Mouse (Mus musculus): ENCODE data around the gene Tsc22d3. TPM values are rescaled to one million over a fixed set of nuclear protein-coding genes. Genes with fewer than 3 reads are reported as not detected.
A peak's percentile ranks its signal among the peaks of the same experiment; 100 is the strongest.
"Not testable (repeated sequence)": the region's sequence is repeated elsewhere in the genome, so short reads cannot be mapped to it uniquely, and the experiment has no call there.

Gene Tsc22d3
- polyA plus RNA-seq, 1 experiment: 38.4 TPM

GRCm38 (mm10) chrX:140505497-140506238, 94.8 kb downstream of the Tsc22d3 start:
- H3K27ac ChIP-seq (replicated peaks; ENCODE audit: low read depth, low read length): peak overlapping the region; percentile 82
- no peak overlapping the region for H3K4me3 ChIP-seq (ENCODE audit: insufficient read depth, low read depth, low read length)
- H3K4me1 ChIP-seq (ENCODE audit: control insufficient read depth, insufficient read depth, insufficient read length, low read length): peaks cover 12% of the 10 kb centered on the region

- Histone ChIP-seq H3K4me3 (ENCODE audit: insufficient read depth, low read depth, low read length) (no peak overlapping the region), H3K27ac (replicated peaks; ENCODE audit: low read depth, low read length) (peak overlapping the region; percentile 75), H3K4me1 (ENCODE audit: control insufficient read depth, insufficient read depth, insufficient read length, low read length) (peaks cover 10% of the 10 kb centered on the region)
Observed at GRCm38 (mm10) chrX:140503905-140504304, 96.6 kb downstream of the Tsc22d3 start.

GRCm38 (mm10) chrX:140501401-140502301, 98.8 kb downstream of the Tsc22d3 start:
- Histone ChIP-seq H3K27ac (replicated peaks; ENCODE audit: low read depth, low read length) (peak overlapping the region; percentile 14; the same call in 1 of the 2 replicates), H3K4me3 (ENCODE audit: insufficient read depth, low read depth, low read length) (no peak overlapping the region)

GRCm38 (mm10) chrX:140500306-140500705, 100.2 kb downstream of the Tsc22d3 start:
- H3K27ac ChIP-seq (replicated peaks; ENCODE audit: low read depth, low read length): no peak overlapping the region
- H3K4me3 ChIP-seq (ENCODE audit: insufficient read depth, low read depth, low read length): no peak overlapping the region
- H3K4me1 ChIP-seq (ENCODE audit: control insufficient read depth, insufficient read depth, insufficient read length, low read length): peaks cover 6% of the 10 kb centered on the region

More at GRCm38 (mm10) chrX:140501401-140502301, 98.8 kb downstream of the Tsc22d3 start:
- H3K4me1 ChIP-seq (ENCODE audit: control insufficient read depth, insufficient read depth, insufficient read length, low read length): peaks cover 10% of the 10 kb centered on the region

GRCm38 (mm10) chrX:140498431-140498830, 102.0 kb downstream of the Tsc22d3 start:
- H3K4me3 ChIP-seq (ENCODE audit: insufficient read depth, low read depth, low read length); H3K27ac ChIP-seq (replicated peaks; ENCODE audit: low read depth, low read length); H3K4me1 ChIP-seq (ENCODE audit: control insufficient read depth, insufficient read depth, insufficient read length, low read length): not testable (repeated sequence)

- H3K27ac ChIP-seq (replicated peaks; ENCODE audit: low read depth, low read length): no peak overlapping the region
- H3K4me3 ChIP-seq (ENCODE audit: insufficient read depth, low read depth, low read length): no peak overlapping the region
- H3K4me1 ChIP-seq (ENCODE audit: control insufficient read depth, insufficient read depth, insufficient read length, low read length): no peaks in the 10 kb centered on the region
Observed at GRCm38 (mm10) chrX:140494170-140494569, 106.3 kb downstream of the Tsc22d3 start.

- H3K4me3 ChIP-seq (ENCODE audit: insufficient read depth, low read depth, low read length): no peak overlapping the region
- H3K27ac ChIP-seq (replicated peaks; ENCODE audit: low read depth, low read length): peak overlapping the region; percentile 17; the same call in 1 of the 2 replicates
- no peaks in the 10 kb centered on the region for H3K4me1 ChIP-seq (ENCODE audit: control insufficient read depth, insufficient read depth, insufficient read length, low read length)
Observed at GRCm38 (mm10) chrX:140493527-140494029, 106.9 kb downstream of the Tsc22d3 start.

- no peak overlapping the region for H3K4me3 ChIP-seq (ENCODE audit: insufficient read depth, low read depth, low read length)
- H3K4me1 ChIP-seq (ENCODE audit: control insufficient read depth, insufficient read depth, insufficient read length, low read length): no peaks in the 10 kb centered on the region
- peak overlapping the region; percentile 48 for H3K27ac ChIP-seq (replicated peaks; ENCODE audit: low read depth, low read length)
Observed at GRCm38 (mm10) chrX:140491884-140492571, 108.4 kb downstream of the Tsc22d3 start.

GRCm38 (mm10) chrX:140490203-140490602, 110.3 kb downstream of the Tsc22d3 start:
- no peak overlapping the region for H3K4me3 ChIP-seq (ENCODE audit: insufficient read depth, low read depth, low read length)
- H3K4me1 ChIP-seq (ENCODE audit: control insufficient read depth, insufficient read depth, insufficient read length, low read length): no peaks in the 10 kb centered on the region
- no peak overlapping the region for H3K27ac ChIP-seq (replicated peaks; ENCODE audit: low read depth, low read length)

Other genes starting within 250 kb of the Tsc22d3 start
- gene Prps1, start 144.0 kb downstream of the Tsc22d3 start, polyA plus RNA-seq (2012; ENCODE audit: insufficient read depth, insufficient read length, missing spikeins): 18.1 and 23.7 TPM in 2 replicates
- 7.4 and 8.5 TPM in 2 replicates for gene Mid2, start 63.9 kb upstream of the Tsc22d3 start, polyA plus RNA-seq (2012; ENCODE audit: insufficient read depth, insufficient read length, missing spikeins)
- gene Tex13b, start 212.8 kb upstream of the Tsc22d3 start, polyA plus RNA-seq (2012; ENCODE audit: insufficient read depth, insufficient read length, missing spikeins): not detected in 2 replicates